Mouse (Mus musculus): ENCODE results near the gene Paqr8. TPM values are rescaled to one million over a fixed set of nuclear protein-coding genes. Genes with fewer than 3 reads are reported as not detected.
A peak's percentile ranks its signal among the peaks of the same experiment; 100 is the strongest.

Gene Paqr8
- total and polyA plus RNA-seq, 3 experiments: 0.46 to 1.8 TPM; not detected in 1

GRCm38 (mm10) chr1:20926376-20926775 is 36.0 kb downstream of the Paqr8 start:
- Histone ChIP-seq H3K9me3 (replicated peaks; ENCODE audit: insufficient read depth, low read length) (no peaks in the 10 kb centered on the region), H3K4me1 (ENCODE audit: control insufficient read depth in 1 of 2, insufficient read depth in 2 of 2, low read length in 2 of 2) (peaks cover 24 to 37% of the 10 kb centered on the region in 2 experiments), H3K36me3 (ENCODE audit: control insufficient read depth in 1 of 2, insufficient read depth in 2 of 2, low read length in 2 of 2) (peaks cover 0 to 37% of the 10 kb centered on the region in 2 experiments; a peak in 2 of 4 replicates), H3K9ac (ENCODE audit: control insufficient read depth, low read depth, low read length, poor library complexity, severe bottlenecking) (peak overlapping the region; percentile 53), H3K27ac (ENCODE audit: control insufficient read depth, low read depth, low read length) (peak overlapping the region; percentile 86), H3K27me3 (ENCODE audit: control insufficient read depth in 1 of 2, insufficient read depth in 2 of 2, low read length in 2 of 2) (no peaks in the 10 kb centered on the region), H3K79me2 (ENCODE audit: control insufficient read depth, insufficient read depth, low read length, poor library complexity) (no peaks in the 10 kb centered on the region), H3K4me3 (ENCODE audit: control insufficient read depth in 1 of 2, insufficient read depth in 1 of 2, low read depth in 2 of 2, low read length in 2 of 2) (peak overlapping the region; percentile 32 to 35; a peak in 2 of 4 replicates)
- TF ChIP-seq MAX (IDR thresholded peaks at IDR 0.05; ENCODE audit: low read length) (0 out of 2 replicates have a peak, but pooled peaks have one; percentile 29), NELFE (IDR thresholded peaks at IDR 0.05; ENCODE audit: low read depth, low read length) (no peak)
- DNase-seq (ENCODE audit: low read depth, low spot score): peak; percentile 45

GRCm38 (mm10) chr1:20928487-20928886 is 38.1 kb downstream of the Paqr8 start:
- H3K4me1 ChIP-seq (ENCODE audit: control insufficient read depth in 1 of 2, insufficient read depth in 2 of 2, low read length in 2 of 2): peaks cover 26 to 46% of the 10 kb centered on the region in 2 experiments
- H3K27ac ChIP-seq (ENCODE audit: control insufficient read depth, low read depth, low read length): peak overlapping the region; percentile 94
- H3K9me3 ChIP-seq (replicated peaks; ENCODE audit: insufficient read depth, low read length): no peaks in the 10 kb centered on the region
- H3K27me3 ChIP-seq (ENCODE audit: control insufficient read depth in 1 of 2, insufficient read depth in 2 of 2, low read length in 2 of 2): no peaks in the 10 kb centered on the region
- H3K4me3 ChIP-seq (ENCODE audit: control insufficient read depth in 1 of 2, insufficient read depth in 1 of 2, low read depth in 2 of 2, low read length in 2 of 2): no peak overlapping the region
- no peaks in the 10 kb centered on the region for H3K79me2 ChIP-seq (ENCODE audit: control insufficient read depth, insufficient read depth, low read length, poor library complexity)
- DNase-seq (ENCODE audit: low read depth, low spot score): peak; percentile 84
- peaks cover 0 to 48% of the 10 kb centered on the region in 2 experiments; a peak in 2 of 4 replicates for H3K36me3 ChIP-seq (ENCODE audit: control insufficient read depth in 1 of 2, insufficient read depth in 2 of 2, low read length in 2 of 2)
- peak overlapping the region; percentile 49 for H3K9ac ChIP-seq (ENCODE audit: control insufficient read depth, low read depth, low read length, poor library complexity, severe bottlenecking)
- TF ChIP-seq CHD1 (IDR thresholded peaks at IDR 0.05; ENCODE audit: low read depth, low read length) (no peak), USF1 (IDR thresholded peaks at IDR 0.05; ENCODE audit: low read depth, low read length) (no peak), MXI1 (IDR thresholded peaks at IDR 0.05; ENCODE audit: low read depth, low read length) (no peak), ZKSCAN1 (IDR thresholded peaks at IDR 0.05; ENCODE audit: low read depth, low read length) (no peak), ETS1 (IDR thresholded peaks at IDR 0.05; ENCODE audit: low read depth, low read length) (peak; percentile 91), TCF12 (IDR thresholded peaks at IDR 0.05; ENCODE audit: low read depth, low read length) (peak; percentile 90), POLR2AphosphoS5 (IDR thresholded peaks at IDR 0.05; ENCODE audit: borderline replicate concordance, low read depth, low read length) (no peak), RCOR1 (IDR thresholded peaks at IDR 0.05; ENCODE audit: low read depth, low read length) (no peak; the same call in 1 of the 2 replicates), NRF1 (IDR thresholded peaks at IDR 0.05; ENCODE audit: insufficient read depth, low read depth, low read length, poor library complexity, severe bottlenecking) (no peak), CTCF (IDR thresholded peaks at IDR 0.05 in 2 of 3, conservative IDR thresholded peaks at IDR 0.05 in 1 of 3; ENCODE audit: control insufficient read depth in 1 of 3, insufficient read depth in 1 of 3, low read depth in 2 of 3, low read length in 3 of 3, poor library complexity in 1 of 3, severe bottlenecking in 1 of 3) (no peak), HCFC1 (IDR thresholded peaks at IDR 0.05; ENCODE audit: low read depth, low read length) (no peak), BHLHE40 (IDR thresholded peaks at IDR 0.05; ENCODE audit: borderline replicate concordance, low read depth, low read length) (peak; percentile 80; the same call in 1 of the 2 replicates), KAT2A (conservative IDR thresholded peaks at IDR 0.05; ENCODE audit: low read depth, low read length) (no peak), UBTF (IDR thresholded peaks at IDR 0.05; ENCODE audit: borderline replicate concordance, insufficient read depth, low read depth, low read length) (no peak), RAD21 (IDR thresholded peaks at IDR 0.05; ENCODE audit: low read depth, low read length) (no peak), MAX (IDR thresholded peaks at IDR 0.05; ENCODE audit: low read length) (no peak), GABPA (IDR thresholded peaks at IDR 0.05; ENCODE audit: low read depth, low read length) (no peak), GATA1 (IDR thresholded peaks at IDR 0.05; ENCODE audit: low read depth, low read length) (peak; percentile 96), MAZ (IDR thresholded peaks at IDR 0.05; ENCODE audit: low read depth, low read length) (no peak), MYC (IDR thresholded peaks at IDR 0.05; ENCODE audit: low read depth, low read length) (0 out of 2 replicates have a peak, but pooled peaks have one; percentile 53), SIN3A (IDR thresholded peaks at IDR 0.05; ENCODE audit: low read length) (peak; percentile 86; the same call in 1 of the 2 replicates), USF2 (IDR thresholded peaks at IDR 0.05; ENCODE audit: borderline replicate concordance in 1 of 2, insufficient read depth in 1 of 2, low read depth in 1 of 2, low read length in 2 of 2) (no peak), SMC3 (IDR thresholded peaks at IDR 0.05; ENCODE audit: low read depth, low read length) (no peak), ELF1 (IDR thresholded peaks at IDR 0.05; ENCODE audit: low read depth, low read length) (no peak), MEF2A (IDR thresholded peaks at IDR 0.05; ENCODE audit: extremely low read depth, insufficient replicate concordance, low read depth, low read length, poor library complexity, severe bottlenecking) (no peak), ZNF384 (IDR thresholded peaks at IDR 0.05; ENCODE audit: low read depth, low read length) (no peak), CHD2 (IDR thresholded peaks at IDR 0.05; ENCODE audit: low read length) (no peak), E2F4 (IDR thresholded peaks at IDR 0.05; ENCODE audit: borderline replicate concordance, low read depth, low read length) (no peak), ZMIZ1 (IDR thresholded peaks at IDR 0.05; ENCODE audit: low read depth, low read length) (no peak), POLR2AphosphoS2 (IDR thresholded peaks at IDR 0.05; ENCODE audit: low read length) (no peak; the same call in 1 of the 2 replicates)
